Mouse (Mus musculus) left cerebral cortex, postnatal 25 days (tissue): ENCODE results near the gene Spata20. TPM values are rescaled to one million over a fixed set of nuclear protein-coding genes. Genes with fewer than 3 reads are reported as not detected.

Experiments
- DNase-seq, 2 experiments: peaks; one replicate each; pipeline ENCODE4 v3.0.0; 2022; ENCODE audit warnings: low spot score in 2 of 2, mixed read lengths in 1 of 2
- intact Hi-C: fragments of 180-260 bp; cut with DNase I; formaldehyde crosslinking; loops from one replicate; pipeline ENCODE4 v1.15.1; 2025
- total RNA-seq, 2 experiments: library from RNA; stranded (reverse); gene quantifications; 2 replicates each; pipeline ENCODE4 v1.2.3; 2021

Spata20 gene
- total RNA-seq, 2 experiments from 2014 or later, result 0.27 to 0.69 TPM

DNA sequence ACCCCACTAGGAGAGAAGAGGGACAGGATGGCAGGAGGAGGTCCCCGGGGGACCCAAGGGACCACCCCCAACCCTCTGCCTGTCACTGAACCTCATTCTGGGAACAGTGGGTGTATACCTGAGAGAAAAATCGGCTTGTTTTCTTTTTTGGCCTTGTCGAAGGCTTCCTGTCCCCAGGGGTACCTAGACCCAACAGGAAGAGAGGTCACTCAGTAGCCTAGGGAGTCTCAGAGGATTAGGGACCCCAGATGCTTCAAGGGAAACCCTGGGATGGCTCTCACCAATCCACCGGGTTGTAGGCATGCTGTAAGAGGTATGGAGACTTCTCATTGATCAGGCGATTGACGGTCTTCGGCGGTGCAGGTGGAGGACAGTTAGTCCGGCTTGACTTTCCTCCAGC lies 1.3 kb downstream of the Spata20 start:
- intact Hi-C loops, result loop anchor here (10.0 kb wide), 1 partner anchor 350 kb away; no protein-coding TSS in a partner anchor
- no peak for DNase-seq

DNA sequence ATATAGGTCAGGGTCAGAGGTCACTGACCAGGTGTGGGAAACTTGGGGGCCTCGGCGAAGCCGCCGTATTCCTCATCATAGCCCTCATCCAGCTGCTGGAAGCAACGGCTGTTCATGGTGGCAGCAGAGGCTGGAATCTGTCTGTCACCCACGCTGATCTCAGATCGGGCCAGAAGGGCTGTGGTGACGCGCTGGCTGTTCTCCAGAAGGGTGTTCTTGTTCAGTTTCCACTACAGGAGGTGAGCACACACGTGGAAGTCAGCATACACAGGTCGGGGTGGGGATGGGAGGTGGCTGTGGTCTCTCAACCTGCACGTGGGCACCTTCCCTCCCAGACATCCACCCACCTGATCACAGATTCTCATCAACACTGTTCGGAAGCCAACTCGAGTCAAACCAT lies 2.1 kb downstream of the Spata20 start:
- intact Hi-C loops, result loop anchor here (10.0 kb wide), 1 partner anchor 349 kb away; no protein-coding TSS in a partner anchor
- no peak for DNase-seq

DNA sequence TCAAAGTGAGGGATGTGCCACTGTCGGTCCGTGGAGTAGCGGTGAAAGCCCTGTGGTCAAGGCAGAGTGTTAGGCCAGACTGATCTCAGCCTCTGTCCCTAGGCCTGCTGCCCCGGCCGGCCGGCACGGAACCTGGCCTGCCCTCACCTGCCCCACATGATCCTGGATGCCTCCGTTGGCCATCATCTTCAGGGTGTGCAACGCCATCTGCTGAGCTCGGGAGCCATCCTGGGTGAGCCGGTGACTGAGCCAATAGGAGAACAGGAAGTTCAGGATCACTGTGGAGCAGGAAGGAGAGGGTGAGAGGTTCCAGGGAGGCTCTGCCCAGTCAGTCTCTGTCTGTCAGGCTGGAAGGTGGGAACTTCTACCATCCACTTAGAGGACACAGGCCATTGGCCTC lies 2.5 kb downstream of the Spata20 start:
- DNase-seq, result no peak
- intact Hi-C loops, result loop anchor here (10.0 kb wide), 1 partner anchor 349 kb away; no protein-coding TSS in a partner anchor

DNA sequence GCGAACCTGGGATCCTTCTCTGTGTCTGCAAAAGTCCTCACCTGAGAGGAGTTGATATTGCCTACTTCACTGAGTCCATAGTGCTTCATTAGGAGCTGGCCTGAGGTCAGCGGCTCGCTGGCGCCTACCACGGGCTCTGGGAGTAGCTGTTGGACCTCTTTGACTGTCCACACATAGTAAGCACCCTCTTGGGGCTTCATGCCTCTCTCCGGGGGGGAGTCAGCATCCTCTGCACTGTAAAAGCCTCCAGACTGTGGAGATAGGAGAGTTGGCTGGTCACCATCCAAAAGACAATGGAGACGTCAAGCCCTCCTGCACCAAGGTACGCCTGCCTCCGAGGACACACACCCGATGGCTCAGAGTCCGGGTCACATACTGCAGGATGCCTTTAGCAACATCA lies 3.2 kb downstream of the Spata20 start:
- no peak for DNase-seq
- intact Hi-C loops, result loop anchor here (10.0 kb wide), 1 partner anchor 348 kb away; no protein-coding TSS in a partner anchor

DNA sequence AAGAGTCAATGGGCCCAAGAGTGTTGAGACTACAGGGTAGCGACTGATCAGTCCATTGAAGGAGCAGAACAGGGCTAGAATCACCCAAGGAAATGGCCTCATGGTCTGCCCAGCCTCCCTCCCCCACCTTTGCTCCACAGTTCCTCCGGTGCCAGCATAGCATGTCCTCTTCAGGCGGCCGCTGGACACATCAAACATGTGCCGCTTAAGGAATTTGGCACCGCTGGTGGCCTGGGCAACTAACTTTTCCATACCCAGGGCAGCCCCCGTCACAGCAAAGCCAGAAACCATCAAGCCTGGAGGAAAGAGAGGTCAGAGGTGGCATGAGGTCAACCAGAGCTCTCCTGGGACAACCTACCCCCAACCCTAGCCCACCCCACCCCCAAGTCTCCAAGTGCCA lies 4.0 kb downstream of the Spata20 start:
- intact Hi-C loops, result loop anchor here (10.0 kb wide), 1 partner anchor 347 kb away; no protein-coding TSS in a partner anchor
- no peak for DNase-seq

DNA sequence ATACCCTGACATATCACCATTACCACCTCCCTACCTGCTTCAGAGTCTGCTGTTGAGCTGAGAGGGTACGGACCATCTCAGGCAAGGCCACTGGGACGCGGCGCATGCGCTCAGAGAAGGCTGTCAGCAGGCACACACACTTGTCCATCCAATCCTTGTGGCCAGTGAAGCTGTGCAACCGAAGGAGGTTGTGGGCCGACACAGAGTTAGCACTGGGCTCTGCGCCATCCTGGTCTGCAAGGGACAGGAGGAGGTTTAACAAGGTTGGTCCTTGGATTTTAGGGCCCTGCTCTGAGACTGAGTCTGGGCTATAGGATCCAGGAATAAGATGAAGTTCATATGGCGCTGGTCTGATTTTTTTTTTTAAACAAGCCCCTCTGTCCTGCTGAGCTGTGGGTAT lies 5.6 kb downstream of the Spata20 start:
- no peak for DNase-seq

DNA sequence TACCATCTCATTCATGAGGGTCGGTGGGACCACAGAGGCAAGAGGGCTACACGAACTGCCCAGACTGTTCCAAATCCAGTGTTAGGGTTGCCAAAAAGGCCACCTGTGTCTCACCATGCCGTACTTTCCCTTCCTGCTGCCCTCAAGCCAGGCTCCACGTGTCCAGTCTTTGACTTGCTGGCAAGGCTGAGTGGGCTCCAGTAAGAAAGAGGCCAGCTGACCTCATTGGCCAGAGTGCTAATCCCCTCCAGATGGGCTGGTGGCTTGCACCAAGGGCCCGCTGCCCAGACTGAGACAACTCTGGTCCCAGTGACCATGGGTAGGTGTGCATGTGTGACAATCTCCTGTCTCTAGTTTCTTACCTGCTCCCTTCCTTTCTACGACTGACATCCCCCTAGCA lies 8.3 kb downstream of the Spata20 start:
- intact Hi-C loops, result no loop called here
- no peak for DNase-seq

More for the DNA sequence above, 5.6 kb downstream of the Spata20 start:
- intact Hi-C loops, result loop anchor here (10.0 kb wide), 1 partner anchor 346 kb away; no protein-coding TSS in a partner anchor

DNA sequence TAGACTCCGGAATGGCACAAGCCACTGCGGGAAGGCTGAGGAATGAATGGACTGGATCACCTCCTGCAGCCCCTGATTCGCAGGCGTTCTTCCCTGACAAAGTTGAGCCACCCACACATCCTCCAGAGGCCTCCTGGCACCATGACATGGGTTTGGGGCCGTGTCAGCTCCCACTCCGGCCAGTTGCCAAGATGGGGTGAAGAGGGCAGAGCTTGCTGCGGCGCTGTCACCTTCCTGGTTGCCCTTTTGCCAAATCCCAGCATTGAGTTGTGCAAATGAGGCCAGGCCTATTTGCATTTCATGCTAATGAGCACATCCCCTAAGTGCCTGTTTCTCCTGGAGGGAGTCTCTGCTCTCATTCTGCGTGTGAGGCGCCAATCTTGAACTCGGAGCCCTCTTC lies 10.3 kb downstream of the Spata20 start:
- intact Hi-C loops, result no loop called here
- DNase-seq, result no peak

DNA sequence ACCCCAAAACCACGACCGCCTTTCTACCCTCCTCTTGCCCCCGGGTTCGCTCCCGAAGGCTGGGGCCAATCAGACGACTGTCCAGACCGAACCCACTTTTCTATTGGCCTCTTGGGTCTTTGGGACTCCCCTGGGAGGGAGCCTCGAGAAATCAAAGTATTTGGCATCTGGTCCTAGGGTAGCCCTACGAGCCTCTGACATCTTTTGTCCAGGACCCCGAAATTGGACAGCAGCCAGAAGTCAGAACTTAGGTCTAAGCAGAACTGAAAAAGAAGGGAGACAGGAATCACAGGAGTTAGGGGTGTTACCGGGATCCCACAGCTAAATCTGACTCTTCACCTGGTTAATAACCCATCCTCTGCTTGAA lies 11.5 kb downstream of the Spata20 start:
- no peak for DNase-seq
- intact Hi-C loops, result loop anchor here (5.0 kb wide), 1 partner anchor 147 kb away; the partner anchor contains the start of gene Ankrd40

DNA sequence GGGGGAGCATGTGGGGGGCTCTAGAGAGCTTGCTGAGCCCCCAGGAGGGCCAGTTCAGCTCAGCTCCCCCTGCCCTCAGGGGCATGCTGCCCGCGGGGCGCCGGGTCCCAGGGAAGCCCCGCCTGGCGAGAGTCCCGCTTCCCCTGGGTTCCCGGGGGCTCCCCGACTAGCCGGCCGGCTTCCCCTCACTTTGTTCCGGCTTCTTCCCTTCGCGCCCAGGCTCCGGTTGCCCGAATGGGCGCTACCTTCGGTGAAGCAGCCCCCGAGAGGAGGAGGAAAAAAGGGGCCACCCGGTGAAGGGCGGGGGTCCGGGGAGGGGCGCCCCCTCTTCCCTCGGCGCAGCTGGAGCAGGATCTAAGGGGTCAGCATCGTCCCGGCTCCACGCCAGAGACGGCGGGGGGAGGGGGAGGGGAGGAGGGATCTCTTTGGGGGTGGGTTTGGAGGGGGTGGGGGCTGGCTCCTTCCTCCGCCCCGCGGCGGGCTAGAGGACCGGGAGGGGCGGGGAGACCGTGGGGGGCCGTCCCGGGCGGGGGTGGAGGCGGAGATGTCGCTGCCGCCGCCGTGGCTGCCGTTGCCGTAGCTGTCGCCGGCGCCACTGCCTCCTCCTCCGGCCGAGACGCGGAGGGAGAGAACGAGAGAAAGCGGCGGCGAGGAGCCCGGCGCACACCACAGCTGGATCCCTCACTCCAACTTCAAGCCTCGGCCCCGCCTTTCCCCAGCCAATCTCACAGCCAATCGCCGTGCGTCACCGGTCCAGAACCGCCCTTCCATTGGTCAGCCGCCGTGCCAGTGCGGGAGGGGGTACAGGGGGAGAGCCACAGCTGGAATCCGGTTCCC lies 12.1 kb downstream of the Spata20 start, which contains the start of gene Cacna1g:
Gene Cacna1g, minus strand, starts transcription at position 492 of the 837 bp plus-strand sequence.
- intact Hi-C loops, result loop anchor here (2.0 to 5.0 kb wide), 2 partner anchors 49 to 147 kb away; partner anchors contain the start of gene Ankrd40
- peak; percentile 86 to 95 for DNase-seq

DNA sequence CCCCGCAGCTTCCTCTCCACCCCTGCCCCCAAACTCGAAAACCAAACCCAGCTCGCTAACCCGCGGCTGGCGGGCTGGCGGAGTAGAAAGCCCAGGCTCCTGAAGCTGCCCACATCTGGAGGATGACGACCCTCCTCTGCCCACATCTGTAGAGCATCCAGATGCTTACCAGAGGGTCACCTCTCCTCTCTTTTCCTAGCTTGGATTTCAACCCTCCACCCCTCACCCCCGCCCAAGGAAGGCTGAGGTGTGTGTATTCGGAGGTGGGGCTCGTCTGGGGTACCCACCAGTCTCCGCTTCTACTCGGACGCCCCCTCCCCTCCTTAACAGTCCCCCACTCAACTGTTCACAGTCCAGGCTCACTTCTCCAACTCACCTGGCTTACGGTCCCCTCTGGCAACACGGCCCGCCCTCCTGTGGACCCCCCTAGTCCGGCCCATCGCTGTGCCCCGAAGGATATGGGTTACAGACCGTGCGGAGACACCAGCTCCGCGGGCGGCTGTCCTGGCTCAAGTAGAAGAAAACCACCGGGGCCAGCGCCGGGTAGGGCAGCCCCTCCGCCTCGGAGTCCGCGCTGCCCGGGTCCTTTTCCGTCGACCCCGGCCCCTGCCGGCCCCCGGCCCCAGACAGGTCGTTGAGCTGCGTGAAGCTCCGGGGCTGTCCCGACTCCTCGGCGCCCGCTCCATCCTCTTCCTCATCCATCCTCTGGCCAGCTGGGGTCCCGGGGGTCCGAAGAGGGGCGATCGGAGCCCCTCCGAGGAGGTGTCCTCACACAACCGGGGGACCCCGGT lies 12.9 kb downstream of the Spata20 start:
- DNase-seq, result no peak
- intact Hi-C loops, result loop anchor here (2.0 to 5.0 kb wide), 2 partner anchors 48 to 146 kb away; partner anchors contain the start of gene Ankrd40

DNA sequence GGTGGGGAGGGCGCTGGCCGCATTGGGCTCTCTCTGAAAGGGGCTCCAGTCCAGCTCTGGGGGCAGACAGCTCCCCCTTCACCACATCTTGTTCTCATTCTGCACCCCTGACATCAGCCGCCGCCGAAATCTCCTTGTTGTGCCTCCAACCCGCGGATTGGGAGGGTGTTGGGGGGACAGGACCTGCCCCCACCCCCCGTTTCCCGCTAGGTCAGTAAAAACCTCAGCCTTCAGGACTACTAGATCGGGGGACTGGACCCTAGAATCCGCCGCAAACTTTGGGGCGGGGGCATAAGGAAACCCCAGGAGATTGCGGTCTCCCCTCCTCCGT lies 13.4 kb downstream of the Spata20 start:
- intact Hi-C loops, result loop anchor here (2.0 to 5.0 kb wide), 2 partner anchors 48 to 145 kb away; partner anchors contain the start of gene Ankrd40
- DNase-seq, result peak in 1 of 2 experiments; percentile 25

DNA sequence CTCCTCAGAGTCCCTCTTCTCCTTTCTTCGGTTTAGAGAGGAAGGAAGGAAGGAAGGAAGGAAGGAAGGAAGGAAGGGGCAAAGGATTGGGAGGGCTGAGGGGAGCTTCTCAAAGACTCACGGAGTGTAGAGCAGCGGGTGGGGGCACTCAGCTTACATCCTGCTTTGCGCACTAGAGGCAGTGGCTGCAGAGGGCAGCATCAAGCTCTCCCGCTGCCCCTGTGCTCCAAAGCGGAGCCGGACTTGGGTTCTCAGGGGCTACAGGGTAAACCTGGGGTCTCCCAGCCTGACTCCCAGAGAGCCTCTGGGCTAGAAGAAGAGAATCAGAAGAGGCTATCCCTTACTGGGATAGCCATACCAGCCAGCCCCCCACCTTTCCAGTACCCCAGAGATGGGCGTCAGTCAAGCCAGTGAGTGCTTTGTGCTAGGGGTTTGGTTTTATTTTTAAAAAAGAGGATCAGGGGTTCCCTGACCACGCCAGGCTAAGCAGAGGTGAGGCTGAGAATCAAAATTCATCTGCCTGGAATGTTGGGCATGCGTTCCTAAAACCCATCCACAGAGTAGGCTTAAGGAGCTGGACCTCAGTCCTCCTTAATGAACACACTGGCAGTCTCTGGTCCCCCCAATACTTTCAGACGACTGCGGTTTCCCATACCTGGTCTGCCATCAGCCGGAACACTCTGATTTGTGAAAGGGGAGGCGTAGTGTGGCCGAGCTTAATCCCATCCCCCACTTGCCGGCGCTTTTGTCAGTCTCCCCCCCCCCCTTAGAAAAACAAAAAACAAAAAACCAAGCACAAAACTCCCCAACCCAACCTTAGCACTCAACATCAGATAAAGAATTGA lies 14.0 kb downstream of the Spata20 start:
- intact Hi-C loops, result loop anchor here (2.0 to 5.0 kb wide), 3 partner anchors 17 to 145 kb away; partner anchors contain the start of gene Ankrd40
- DNase-seq, result peak in 1 of 2 experiments; percentile 28

DNA sequence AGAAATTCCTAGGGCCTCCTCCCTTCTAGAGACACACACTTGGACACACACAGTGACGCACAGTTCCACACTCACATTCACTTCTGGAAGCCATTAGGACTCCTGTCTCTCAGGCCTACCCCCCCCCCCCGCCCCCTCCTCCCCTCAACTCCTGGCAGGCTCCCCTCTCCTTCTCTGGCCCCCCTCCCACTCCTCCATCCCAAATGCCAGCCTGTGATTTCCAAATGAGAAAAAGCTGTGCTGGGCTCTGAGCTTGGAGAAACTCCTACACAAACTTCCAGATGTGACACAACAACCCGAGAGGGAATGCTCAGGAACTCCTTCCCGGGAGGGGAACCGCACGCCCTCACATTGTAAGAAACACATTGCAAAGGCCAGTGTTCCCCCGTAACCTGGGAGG lies 15.6 kb downstream of the Spata20 start:
- intact Hi-C loops, result loop anchor here (2.0 to 5.0 kb wide), 2 partner anchors 16 to 143 kb away; partner anchors contain the start of gene Ankrd40
- peak in 1 of 2 experiments; percentile 39 for DNase-seq

DNA sequence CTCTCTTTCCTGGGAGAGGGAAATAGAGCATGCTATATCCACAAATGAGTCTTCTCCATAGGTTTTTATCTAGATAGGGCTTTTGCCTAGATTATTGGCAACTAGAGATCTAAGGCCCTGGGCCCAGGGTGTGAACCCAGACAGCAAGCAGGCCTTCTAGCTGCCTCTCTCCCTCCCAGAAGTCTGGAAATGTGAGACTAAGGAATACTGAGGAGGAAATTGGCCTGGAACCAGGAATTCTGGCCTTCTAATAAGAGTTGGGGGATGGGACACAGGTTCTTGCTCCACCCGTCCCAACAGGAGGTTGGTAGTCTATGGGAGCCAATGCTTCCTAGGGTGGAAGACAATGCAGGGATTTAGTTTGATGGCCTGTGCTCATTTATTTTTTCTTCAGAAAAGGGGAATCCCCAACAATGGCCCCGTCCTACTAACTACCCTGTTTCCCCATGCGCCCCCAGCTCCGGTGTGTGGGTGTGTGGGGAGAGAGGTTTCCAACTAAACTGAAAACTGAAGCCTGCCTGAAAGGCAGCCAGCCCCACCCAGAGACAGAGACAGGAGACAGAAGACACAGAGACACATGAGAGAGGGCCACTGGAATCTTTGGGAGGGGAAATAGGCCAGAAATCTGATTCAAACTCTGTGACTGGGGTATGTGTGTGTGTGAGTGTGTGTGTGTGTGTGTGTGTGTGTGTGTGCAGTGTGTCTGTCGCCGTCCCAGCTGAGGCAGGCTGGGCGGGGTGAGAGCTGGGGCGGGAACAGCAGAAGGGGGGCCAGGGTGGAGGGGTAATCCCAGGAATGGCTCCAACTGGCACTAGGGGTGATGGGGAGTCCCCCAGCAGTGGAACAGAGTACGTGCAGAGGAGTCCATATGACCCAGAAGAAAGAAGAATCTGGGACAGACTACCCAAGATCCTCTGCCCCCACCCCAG lies 16.6 kb downstream of the Spata20 start:
- peak in 1 of 2 experiments; percentile 51 for DNase-seq
- intact Hi-C loops, result loop anchor here (2.0 to 5.0 kb wide), 3 partner anchors 15 to 142 kb away; partner anchors contain the start of gene Ankrd40

DNA sequence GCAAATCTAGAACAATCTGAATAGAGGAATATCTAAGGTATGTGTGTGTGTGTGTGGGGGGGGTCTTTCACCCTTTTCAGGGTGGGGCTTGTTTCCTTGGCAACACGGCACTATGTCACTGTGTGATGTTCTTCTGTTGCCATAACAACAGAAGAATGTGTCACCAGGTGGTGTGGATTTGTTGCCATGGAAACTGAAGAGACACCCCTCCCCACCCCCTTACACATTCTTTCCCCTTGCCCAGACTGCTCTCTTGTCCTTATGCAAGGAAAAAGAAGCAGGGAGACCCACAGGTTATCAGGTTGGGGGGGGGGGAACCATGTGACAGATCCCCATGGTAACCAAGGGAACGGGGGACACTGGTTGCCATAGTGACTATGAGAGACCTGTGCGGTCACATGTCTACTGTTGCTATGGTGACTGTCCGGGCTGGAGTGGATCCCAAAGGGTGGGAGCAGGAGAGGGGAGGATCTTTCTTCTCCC lies 17.4 kb downstream of the Spata20 start:
- intact Hi-C loops, result loop anchor here (2.0 kb wide), 1 partner anchor 56 kb away; no protein-coding TSS in a partner anchor
- DNase-seq, result peak; percentile 70 to 85

DNA sequence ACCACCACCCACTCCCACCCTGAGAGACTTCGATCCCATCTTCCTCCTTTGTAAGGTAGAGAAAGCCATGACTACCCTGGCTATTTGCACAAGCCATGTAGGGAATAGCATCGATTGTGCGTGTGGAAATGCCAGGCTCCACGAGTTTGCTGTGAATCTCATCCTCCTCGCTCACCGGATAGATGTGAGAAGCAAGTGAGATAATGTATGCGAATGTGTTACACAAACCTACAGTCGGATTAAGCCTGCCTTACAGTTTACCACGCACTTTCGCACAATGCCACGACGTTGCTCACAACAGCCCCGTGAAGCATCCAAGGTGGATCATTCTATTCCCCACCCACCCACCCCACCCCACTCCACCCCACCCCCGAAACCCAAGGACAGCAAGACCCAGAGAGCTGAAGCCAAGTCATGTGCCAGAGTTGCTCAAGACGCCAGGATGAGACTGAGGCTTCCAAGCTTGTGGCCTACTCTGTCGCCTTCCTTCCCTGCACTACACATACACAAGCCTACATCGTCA lies 19.6 kb downstream of the Spata20 start:
- intact Hi-C loops, result no loop called here
- DNase-seq, result peak in 1 of 2 experiments; percentile 75
